Mouse (Mus musculus) bone marrow macrophage, adult 2 months (primary cell): ENCODE results near the gene Baiap2l1.
"Not testable (repeated sequence)": the region's sequence is repeated elsewhere in the genome, so short reads cannot be mapped to it uniquely, and the experiment has no call there.

Experiments
- CTCF ChIP-seq: IDR thresholded peaks from 2 replicates; pipeline ENCODE4 v1.5.1; 2012; ENCODE audit warnings: low read depth, mild to moderate bottlenecking, low read length, moderate library complexity
- POLR2A ChIP-seq: IDR thresholded peaks from 2 replicates; pipeline ENCODE4 v1.6.1; 2012; ENCODE audit warnings: mild to moderate bottlenecking, low read depth, low read length, borderline replicate concordance

- TF ChIP-seq POLR2A, CTCF: not testable (repeated sequence)
These were observed 8.6 kb upstream of the Baiap2l1 start for GRCm38 (mm10) chr5:144366551-144366950.
